Mouse (Mus musculus): ENCODE measurements around the gene Folr2. TPM values are rescaled to one million over a fixed set of nuclear protein-coding genes. Genes with fewer than 3 reads are reported as not detected.
A peak's percentile ranks its signal among the peaks of the same experiment; 100 is the strongest.

Folr2 gene
- polyA plus RNA-seq (2012; rRNA removed), result 6.4 and 9.3 TPM in 2 replicates

- H3K4me3 ChIP-seq (ENCODE audit: control insufficient read depth, insufficient read depth, low read length), result no peak within 1 kb of the TSS
- TF ChIP-seq CTCF (IDR thresholded peaks at IDR 0.05; ENCODE audit: borderline replicate concordance, control insufficient read depth, extremely low read depth, insufficient read depth, low read length, poor library complexity) (no peak), POLR2A (IDR thresholded peaks at IDR 0.05; ENCODE audit: control insufficient read depth, extremely low read depth, insufficient read depth, low read length, poor library complexity) (no peak)
- 78% methylated on average over 4 of the region's 4 CpGs for WGBS
These were observed at the start of gene Folr2 for GRCm38 (mm10) chr7:101857094-101857493. TSS of gene Folr2 (minus strand) at chr7:101857194.

GRCm38 (mm10) chr7:101906696-101907095, 49.7 kb upstream of the Folr2 start:
- Histone ChIP-seq H3K4me3 (ENCODE audit: control insufficient read depth, insufficient read depth, low read length) (0 out of 2 replicates have a peak overlapping the region, but pooled peaks have one; percentile 7), H3K27me3 (ENCODE audit: control insufficient read depth, insufficient read depth, low read length) (no peaks in the 10 kb centered on the region), H3K4me1 (replicated peaks; ENCODE audit: control insufficient read depth, insufficient read depth, low read length) (peaks cover 6% of the 10 kb centered on the region), H3K36me3 (ENCODE audit: control insufficient read depth, insufficient read depth, low read length) (peaks cover 6% of the 10 kb centered on the region; the same call in 1 of the 2 replicates), H3K27ac (ENCODE audit: control insufficient read depth, insufficient read depth, low read length) (no peak overlapping the region)
- TF ChIP-seq POLR2A (IDR thresholded peaks at IDR 0.05; ENCODE audit: control insufficient read depth, extremely low read depth, insufficient read depth, low read length, poor library complexity) (no peak), CTCF (IDR thresholded peaks at IDR 0.05; ENCODE audit: borderline replicate concordance, control insufficient read depth, extremely low read depth, insufficient read depth, low read length, poor library complexity) (no peak)
- no peak for DNase-seq
- whole genome bisulfite sequencing, result 3% methylated on average over 8 of the region's 8 CpGs

More at GRCm38 (mm10) chr7:101857094-101857493, at the start of gene Folr2:
- H3K36me3 ChIP-seq (ENCODE audit: control insufficient read depth, insufficient read depth, low read length), result no peaks in the 10 kb centered on the region
- 0 out of 2 replicates have a peak, but pooled peaks cover 2% of the 10 kb centered on the region for H3K4me1 ChIP-seq (replicated peaks; ENCODE audit: control insufficient read depth, insufficient read depth, low read length)
- H3K27ac ChIP-seq (ENCODE audit: control insufficient read depth, insufficient read depth, low read length), result no peak within 1 kb of the TSS
- DNase-seq, result no peak
- H3K27me3 ChIP-seq (ENCODE audit: control insufficient read depth, insufficient read depth, low read length), result no peaks in the 10 kb centered on the region

GRCm38 (mm10) chr7:101906287-101906681, 49.3 kb upstream of the Folr2 start, which contains the start of gene Tomt:
TSS of gene Tomt (minus strand) at chr7:101906359.
- Histone ChIP-seq H3K36me3 (ENCODE audit: control insufficient read depth, insufficient read depth, low read length) (peaks cover 4% of the 10 kb centered on the region; the same call in 1 of the 2 replicates), H3K27ac (ENCODE audit: control insufficient read depth, insufficient read depth, low read length) (peak within 1 kb of the TSS; percentile 80), H3K4me3 (ENCODE audit: control insufficient read depth, insufficient read depth, low read length) (peak within 1 kb of the TSS; percentile 87), H3K4me1 (replicated peaks; ENCODE audit: control insufficient read depth, insufficient read depth, low read length) (peaks cover 6% of the 10 kb centered on the region), H3K27me3 (ENCODE audit: control insufficient read depth, insufficient read depth, low read length) (no peaks in the 10 kb centered on the region)
- DNase-seq, result no peak
- WGBS, result 2% methylated on average over 11 of the region's 11 CpGs
- TF ChIP-seq POLR2A (IDR thresholded peaks at IDR 0.05; ENCODE audit: control insufficient read depth, extremely low read depth, insufficient read depth, low read length, poor library complexity) (no peak), CTCF (IDR thresholded peaks at IDR 0.05; ENCODE audit: borderline replicate concordance, control insufficient read depth, extremely low read depth, insufficient read depth, low read length, poor library complexity) (no peak)

- TF ChIP-seq CTCF (IDR thresholded peaks at IDR 0.05; ENCODE audit: borderline replicate concordance, control insufficient read depth, extremely low read depth, insufficient read depth, low read length, poor library complexity) (peak; percentile 48; the same call in 1 of the 2 replicates), POLR2A (IDR thresholded peaks at IDR 0.05; ENCODE audit: control insufficient read depth, extremely low read depth, insufficient read depth, low read length, poor library complexity) (peak; percentile 77)
- peak within 1 kb of the TSS; percentile 80 for H3K27ac ChIP-seq (ENCODE audit: control insufficient read depth, insufficient read depth, low read length)
- DNase-seq, result peak; percentile 98
- peak within 1 kb of the TSS; percentile 87 for H3K4me3 ChIP-seq (ENCODE audit: control insufficient read depth, insufficient read depth, low read length)
- no peaks in the 10 kb centered on the region; the same call in 1 of the 2 replicates for H3K36me3 ChIP-seq (ENCODE audit: control insufficient read depth, insufficient read depth, low read length)
- H3K4me1 ChIP-seq (replicated peaks; ENCODE audit: control insufficient read depth, insufficient read depth, low read length), result peaks cover 6% of the 10 kb centered on the region
- under 1% methylated on average over 61 of the region's 61 CpGs for WGBS
- H3K27me3 ChIP-seq (ENCODE audit: control insufficient read depth, insufficient read depth, low read length), result no peaks in the 10 kb centered on the region
These were observed 48.7 kb upstream of the Folr2 start, which contains the start of gene Lamtor1 for GRCm38 (mm10) chr7:101905561-101906286. TSS of gene Lamtor1 (plus strand) at chr7:101905904.

GRCm38 (mm10) chr7:101902846-101903245, 45.9 kb upstream of the Folr2 start:
- H3K4me1 ChIP-seq (replicated peaks; ENCODE audit: control insufficient read depth, insufficient read depth, low read length), result peaks cover 6% of the 10 kb centered on the region
- H3K36me3 ChIP-seq (ENCODE audit: control insufficient read depth, insufficient read depth, low read length), result no peaks in the 10 kb centered on the region
- no peak overlapping the region for H3K4me3 ChIP-seq (ENCODE audit: control insufficient read depth, insufficient read depth, low read length)
- H3K27me3 ChIP-seq (ENCODE audit: control insufficient read depth, insufficient read depth, low read length), result no peaks in the 10 kb centered on the region
- DNase-seq, result no peak
- no peak overlapping the region for H3K27ac ChIP-seq (ENCODE audit: control insufficient read depth, insufficient read depth, low read length)
- TF ChIP-seq CTCF (IDR thresholded peaks at IDR 0.05; ENCODE audit: borderline replicate concordance, control insufficient read depth, extremely low read depth, insufficient read depth, low read length, poor library complexity), result no peak
- no peak for TF ChIP-seq POLR2A (IDR thresholded peaks at IDR 0.05; ENCODE audit: control insufficient read depth, extremely low read depth, insufficient read depth, low read length, poor library complexity)

- no peak for DNase-seq
- no peaks in the 10 kb centered on the region for H3K36me3 ChIP-seq (ENCODE audit: control insufficient read depth, insufficient read depth, low read length)
- no peak overlapping the region for H3K4me3 ChIP-seq (ENCODE audit: control insufficient read depth, insufficient read depth, low read length)
- TF ChIP-seq CTCF (IDR thresholded peaks at IDR 0.05; ENCODE audit: borderline replicate concordance, control insufficient read depth, extremely low read depth, insufficient read depth, low read length, poor library complexity), result no peak
- no peak for TF ChIP-seq POLR2A (IDR thresholded peaks at IDR 0.05; ENCODE audit: control insufficient read depth, extremely low read depth, insufficient read depth, low read length, poor library complexity)
- H3K4me1 ChIP-seq (replicated peaks; ENCODE audit: control insufficient read depth, insufficient read depth, low read length), result peaks cover 8% of the 10 kb centered on the region
- H3K27me3 ChIP-seq (ENCODE audit: control insufficient read depth, insufficient read depth, low read length), result no peaks in the 10 kb centered on the region
- no peak overlapping the region for H3K27ac ChIP-seq (ENCODE audit: control insufficient read depth, insufficient read depth, low read length)
- 98% methylated on average over 10 of the region's 10 CpGs for WGBS
These were observed 45.0 kb upstream of the Folr2 start for GRCm38 (mm10) chr7:101901969-101902368.
